Mouse (Mus musculus) forebrain, embryonic 12.5 days (tissue): ENCODE measurements around the gene Gipc2. TPM values are rescaled to one million over a fixed set of nuclear protein-coding genes. Genes with fewer than 3 reads are reported as not detected.
"Not testable (repeated sequence)": the region's sequence is repeated elsewhere in the genome, so short reads cannot be mapped to it uniquely, and the experiment has no call there.

Experiments
- ATAC-seq: fragments of 200-750 bp; cut with Nextera tagmentation; 2 replicates; pipeline ENCODE4 v1.8.0; 2017; ENCODE audit warnings: moderate TSS enrichment; ENCODE audit not compliant: low FRiP score
- H3K27ac ChIP-seq: fragments of 300-500 bp; sonication (generic); 2 replicates; pipeline ENCODE4 v1.5.1; 2016; ENCODE audit warnings: mild to moderate bottlenecking
- H3K27me3 ChIP-seq: fragments of 300-500 bp; sonication (generic); 2 replicates; pipeline ENCODE4 v1.6.1; 2016; ENCODE audit warnings: mild to moderate bottlenecking
- H3K36me3 ChIP-seq: fragments of 300-500 bp; sonication (generic); replicated peaks from 2 replicates; pipeline ENCODE4 v1.6.1; 2016; ENCODE audit warnings: mild to moderate bottlenecking
- H3K4me1 ChIP-seq: fragments of 300-500 bp; sonication (generic); 2 replicates; pipeline ENCODE4 v1.6.1; 2016
- H3K4me2 ChIP-seq: fragments of 300-500 bp; sonication (generic); 2 replicates; pipeline ENCODE4 v1.6.1; 2016; ENCODE audit warnings: mild to moderate bottlenecking, moderate library complexity
- H3K4me3 ChIP-seq: fragments of 300-500 bp; sonication (generic); replicated peaks from 2 replicates; pipeline ENCODE4 v1.5.1; 2016; ENCODE audit warnings: mild to moderate bottlenecking
- H3K9ac ChIP-seq: fragments of 300-500 bp; sonication (generic); 2 replicates; pipeline ENCODE4 v1.6.1; 2016; ENCODE audit warnings: mild to moderate bottlenecking
- H3K9me3 ChIP-seq: fragments of 300-500 bp; sonication (generic); 2 replicates; pipeline ENCODE4 v1.6.1; 2016
- WGBS: fragments of 180-500 bp; shearing (Covaris S2); methylation state at CpG from one replicate; pipeline ENCODE4 v1.1.7; 2016; 5-methylcytosine and 5-hydroxymethylcytosine counted together
- polyA plus RNA-seq: library from polyadenylated mRNA; unstranded; fragments of >200 nt; fragmentation: Nextera tagmentation; extraction: Ambion mirVana; gene quantifications from 2 replicates; pipeline ENCODE4 v1.2.1, GENCODE M21; 2016

The Gipc2 gene
- polyA plus RNA-seq, 1 experiment from 2014 or later = 1.4 TPM

DNA sequence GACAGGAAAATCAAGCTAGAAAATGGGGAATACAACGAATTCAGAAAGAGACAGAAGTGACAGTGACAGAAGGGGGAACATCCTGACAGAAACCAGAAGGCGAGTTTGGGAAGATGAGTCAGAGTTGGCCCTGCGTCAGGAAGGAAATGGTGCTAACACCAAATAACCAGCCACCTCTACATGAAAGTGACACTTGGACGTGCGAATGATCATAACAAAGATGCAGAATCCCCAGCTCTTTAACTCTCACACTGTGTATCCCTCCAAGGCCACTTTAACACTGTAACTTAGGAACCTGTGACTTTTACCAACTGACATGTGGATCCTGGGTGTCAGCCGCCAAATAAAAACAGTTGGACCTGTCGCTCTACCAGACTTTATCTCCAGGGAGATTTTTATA is 16.6 kb downstream of the Gipc2 start:
- 84% methylated on average over 7 of the region's 7 CpGs for WGBS
- no peak overlapping the region for H3K27ac ChIP-seq

DNA sequence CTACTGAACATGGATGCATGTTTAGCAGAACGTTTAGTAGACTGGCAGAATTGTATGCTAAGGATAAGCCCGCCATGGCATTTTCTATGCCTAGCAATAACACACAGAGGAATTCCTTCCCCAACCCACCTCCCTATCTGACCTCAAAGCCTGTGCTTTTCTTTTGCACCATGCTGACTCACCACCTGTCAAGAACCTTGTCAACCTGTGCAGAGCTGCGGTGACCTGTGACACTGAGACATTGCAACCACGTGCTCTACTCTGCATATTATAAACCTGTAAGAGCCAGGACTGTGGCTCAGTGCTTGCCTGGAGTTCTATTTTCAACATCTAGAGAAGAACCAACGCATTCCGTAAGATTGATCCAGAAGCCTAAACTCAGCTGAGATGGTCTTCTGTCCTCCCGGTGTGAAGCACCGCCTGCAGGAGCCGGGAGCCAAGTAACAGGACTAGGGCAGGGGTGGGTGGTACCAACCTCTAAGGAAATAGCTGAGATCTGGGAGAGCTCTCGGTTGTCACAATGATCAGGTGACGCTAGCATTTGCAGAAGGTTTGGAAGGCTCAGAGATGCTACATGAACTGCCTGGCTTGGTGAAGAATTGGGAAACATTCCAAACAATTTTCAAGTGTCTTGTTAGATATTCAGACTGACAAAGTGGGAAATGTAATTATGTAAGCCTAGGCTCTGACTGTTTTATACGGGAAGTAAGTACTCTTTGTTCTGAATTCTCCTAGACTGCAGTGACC is 18.8 kb downstream of the Gipc2 start:
- Histone ChIP-seq H3K4me1 (no peaks in the 10 kb centered on the region; the same call in 1 of the 2 replicates), H3K36me3 (no peaks in the 10 kb centered on the region), H3K4me2 (no peak overlapping the region), H3K9me3 (no peaks in the 10 kb centered on the region), H3K4me3 (no peak overlapping the region), H3K9ac (no peak overlapping the region), H3K27me3 (no peaks in the 10 kb centered on the region), H3K27ac (no peak overlapping the region)
- WGBS = 76% methylated on average over 12 of the region's 12 CpGs
- ATAC-seq = no peak

More for the DNA sequence above, 16.6 kb downstream of the Gipc2 start:
- Histone ChIP-seq H3K9me3 (no peaks in the 10 kb centered on the region), H3K36me3 (no peaks in the 10 kb centered on the region), H3K4me3 (no peak overlapping the region), H3K27me3 (no peaks in the 10 kb centered on the region), H3K9ac (no peak overlapping the region), H3K4me1 (no peaks in the 10 kb centered on the region; the same call in 1 of the 2 replicates), H3K4me2 (no peak overlapping the region)
- no peak for ATAC-seq

DNA sequence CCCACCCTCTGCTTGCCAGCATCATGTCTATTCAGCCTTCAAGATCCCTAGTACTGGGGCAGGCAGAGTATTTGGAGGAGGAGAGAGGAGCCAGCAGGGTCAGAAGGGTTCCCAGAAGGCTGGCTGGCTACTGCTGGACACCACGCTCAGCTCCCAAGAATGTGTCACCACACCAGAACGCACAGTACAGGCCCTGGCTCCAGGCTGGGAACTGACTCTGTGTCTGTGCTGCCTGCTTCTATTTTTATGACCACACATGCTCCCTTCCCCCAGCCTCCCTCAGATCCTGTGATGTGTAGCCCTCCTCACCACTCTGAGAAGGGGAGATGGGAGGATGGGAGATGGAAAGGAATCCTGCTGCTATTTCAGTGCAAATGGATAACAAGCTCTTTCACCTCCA is 20.8 kb downstream of the Gipc2 start:
- H3K9me3 ChIP-seq = no peaks in the 10 kb centered on the region
- 62% methylated on average over 2 of the region's 2 CpGs for WGBS
- ATAC-seq = no peak
- H3K4me2 ChIP-seq = no peak overlapping the region
- no peak overlapping the region for H3K9ac ChIP-seq
- H3K27me3 ChIP-seq = no peaks in the 10 kb centered on the region
- H3K36me3 ChIP-seq = no peaks in the 10 kb centered on the region
- no peaks in the 10 kb centered on the region; the same call in 1 of the 2 replicates for H3K4me1 ChIP-seq
- H3K27ac ChIP-seq = no peak overlapping the region
- H3K4me3 ChIP-seq = no peak overlapping the region

DNA sequence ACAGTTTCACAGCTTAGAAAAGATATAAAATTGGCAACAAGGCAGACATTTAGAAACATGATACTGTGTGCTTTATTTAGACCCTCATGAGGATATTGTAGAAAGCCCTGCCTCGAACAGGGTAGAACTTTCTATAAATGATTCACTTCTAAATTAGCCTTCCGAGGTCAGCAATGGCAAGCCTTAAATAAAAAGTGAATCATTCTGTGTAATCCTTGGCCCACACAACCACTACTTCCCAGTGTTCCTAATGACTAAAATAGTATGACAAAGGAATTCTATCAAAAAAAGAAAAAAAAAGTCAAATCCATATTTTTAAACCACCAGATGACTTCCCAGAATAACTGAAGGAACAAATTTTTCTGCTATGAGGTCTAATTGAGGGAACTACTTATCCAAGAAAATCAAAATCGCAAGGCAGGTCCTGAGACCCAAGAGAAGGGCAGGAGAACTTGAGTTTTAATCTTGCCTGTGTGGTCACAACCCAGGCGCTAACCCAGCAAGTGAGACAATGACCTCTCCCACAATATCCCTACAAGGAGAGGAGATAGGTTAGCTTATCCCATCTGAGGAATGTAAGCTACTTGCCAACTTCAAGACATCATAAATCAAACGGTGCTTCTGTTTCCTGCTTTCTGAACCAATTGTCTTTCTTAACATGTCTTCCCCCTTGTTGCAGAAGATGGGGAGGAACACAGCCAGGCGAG is 22.9 kb downstream of the Gipc2 start:
- H3K9ac ChIP-seq = no peak overlapping the region
- H3K4me3 ChIP-seq = no peak overlapping the region
- H3K27ac ChIP-seq = no peak overlapping the region
- no peaks in the 10 kb centered on the region for H3K9me3 ChIP-seq
- H3K36me3 ChIP-seq = no peaks in the 10 kb centered on the region
- H3K4me1 ChIP-seq = no peaks in the 10 kb centered on the region; the same call in 1 of the 2 replicates
- no peak for ATAC-seq
- no peaks in the 10 kb centered on the region for H3K27me3 ChIP-seq
- 82% methylated on average over 6 of the region's 6 CpGs for WGBS
- no peak overlapping the region for H3K4me2 ChIP-seq

DNA sequence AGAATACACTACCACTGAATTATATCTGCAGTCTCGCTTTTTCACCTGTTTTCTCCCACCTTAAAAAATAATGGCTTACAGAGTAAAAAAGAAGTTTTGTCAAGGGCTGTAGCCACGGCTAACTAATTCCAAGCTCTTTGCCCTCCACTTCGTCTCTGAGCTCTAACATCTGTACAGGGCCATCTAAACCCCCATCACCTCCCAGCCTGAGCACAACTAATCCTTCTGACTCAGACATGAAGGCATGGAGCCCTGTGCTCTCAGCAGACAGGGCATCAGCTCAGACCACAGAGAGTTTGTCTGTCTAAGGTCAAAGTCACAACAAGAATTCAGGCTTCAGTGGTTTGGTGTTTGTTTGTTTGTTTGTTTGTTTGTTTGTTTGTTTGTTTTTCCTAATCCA is 23.9 kb downstream of the Gipc2 start:
- no peak overlapping the region for H3K27ac ChIP-seq
- no peaks in the 10 kb centered on the region for H3K9me3 ChIP-seq
- H3K9ac ChIP-seq = no peak overlapping the region
- H3K4me2 ChIP-seq = no peak overlapping the region
- no peaks in the 10 kb centered on the region for H3K36me3 ChIP-seq
- H3K4me1 ChIP-seq = no peaks in the 10 kb centered on the region; the same call in 1 of the 2 replicates
- 81% methylated on average over 3 of the region's 3 CpGs for WGBS
- ATAC-seq = no peak
- no peaks in the 10 kb centered on the region for H3K27me3 ChIP-seq
- no peak overlapping the region for H3K4me3 ChIP-seq

DNA sequence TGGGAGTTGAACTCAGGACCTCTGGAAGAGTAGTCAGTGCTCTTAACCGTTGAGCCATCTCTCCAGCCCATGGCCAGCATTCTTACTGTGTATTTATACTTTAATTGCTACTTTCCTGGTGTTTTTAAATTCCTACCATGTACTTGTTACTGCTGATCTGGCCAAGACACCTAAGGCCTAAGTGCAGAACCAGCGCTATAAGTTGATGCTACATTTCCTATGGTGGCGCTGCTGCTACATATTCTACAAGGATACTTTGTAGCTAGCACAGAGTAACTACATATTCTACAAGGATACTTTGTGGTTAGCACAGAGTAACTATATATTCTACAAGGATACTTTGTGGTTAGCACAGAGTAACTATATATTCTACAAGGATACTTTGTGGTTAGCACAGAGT is 26.7 kb downstream of the Gipc2 start:
- WGBS = 93% methylated on average over 3 of the region's 3 CpGs
- not testable (repeated sequence) for H3K27ac ChIP-seq, H3K4me2 ChIP-seq, ATAC-seq, H3K4me3 ChIP-seq, H3K9me3 ChIP-seq, H3K27me3 ChIP-seq, H3K36me3 ChIP-seq, H3K9ac ChIP-seq, H3K4me1 ChIP-seq

DNA sequence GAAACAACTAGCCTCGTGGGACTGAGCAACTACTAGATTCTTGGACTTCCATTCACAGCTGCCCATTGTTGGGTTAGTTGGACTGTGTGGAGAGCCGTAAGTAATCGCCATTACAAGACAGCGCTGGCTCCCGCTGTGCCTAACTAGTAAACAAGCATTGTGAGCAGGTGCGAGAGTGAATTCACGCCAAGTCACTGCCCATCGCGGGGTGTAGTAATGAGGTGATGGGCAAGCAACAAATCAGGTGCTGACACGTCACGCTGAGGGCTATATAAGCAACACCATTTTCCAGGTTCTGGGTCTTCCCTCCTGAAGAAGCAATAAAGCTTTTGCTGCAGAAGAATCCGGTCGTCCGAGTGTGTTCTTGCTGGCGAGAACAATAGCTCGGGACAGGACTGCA is 29.9 kb downstream of the Gipc2 start:
- ATAC-seq, H3K27me3 ChIP-seq, H3K9me3 ChIP-seq, H3K4me1 ChIP-seq, H3K36me3 ChIP-seq, H3K4me2 ChIP-seq, H3K27ac ChIP-seq, H3K9ac ChIP-seq, H3K4me3 ChIP-seq: not testable (repeated sequence)
- 92% methylated on average over 16 of the region's 16 CpGs for WGBS

DNA sequence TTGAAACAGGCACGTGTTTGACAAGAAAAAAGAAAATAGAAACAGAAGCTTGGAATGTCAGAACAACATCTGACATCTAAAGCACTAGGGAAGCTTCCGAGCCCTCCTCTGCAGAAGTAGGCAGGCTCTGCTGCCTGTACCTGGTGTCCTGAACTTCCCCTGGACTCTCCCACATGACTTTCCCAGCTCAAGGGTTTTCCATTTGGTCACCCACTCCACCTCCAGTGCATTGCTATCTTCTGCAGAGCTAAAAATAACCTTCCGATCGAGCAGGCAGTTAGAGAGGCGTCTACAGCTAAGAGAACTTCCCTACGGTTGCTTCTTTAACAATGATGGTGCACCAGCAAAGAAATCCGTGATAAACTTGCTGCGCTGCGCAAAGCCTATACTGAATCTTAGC is 32.4 kb downstream of the Gipc2 start:
- 88% methylated on average over 9 of the region's 9 CpGs for WGBS
- H3K4me3 ChIP-seq = no peak overlapping the region
- ATAC-seq = no peak
- H3K36me3 ChIP-seq = no peaks in the 10 kb centered on the region
- no peak overlapping the region for H3K9ac ChIP-seq
- no peak overlapping the region for H3K27ac ChIP-seq
- no peaks in the 10 kb centered on the region for H3K4me1 ChIP-seq
- H3K9me3 ChIP-seq = no peaks in the 10 kb centered on the region
- no peak overlapping the region for H3K4me2 ChIP-seq
- H3K27me3 ChIP-seq = no peaks in the 10 kb centered on the region

DNA sequence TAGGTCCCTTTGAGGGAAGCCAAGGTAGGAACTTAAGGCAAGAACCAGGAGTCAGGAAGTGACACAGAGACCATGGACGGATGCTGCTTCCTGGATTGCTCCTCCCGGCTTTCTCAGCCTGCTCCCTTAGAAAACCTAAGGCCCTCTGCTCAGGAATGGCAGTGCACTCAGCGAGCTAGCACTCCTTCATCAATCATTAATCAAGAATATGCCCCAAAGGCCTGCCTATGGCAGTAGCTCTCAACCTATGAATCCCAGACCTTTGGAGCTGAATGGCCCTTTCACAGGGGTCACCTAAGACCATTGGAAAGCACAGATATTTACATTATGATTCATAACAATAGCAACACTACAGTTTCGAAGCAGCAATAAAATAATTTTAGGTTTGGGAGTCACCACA is 35.1 kb downstream of the Gipc2 start:
- H3K4me3 ChIP-seq = no peak overlapping the region
- H3K27ac ChIP-seq = no peak overlapping the region
- H3K36me3 ChIP-seq = no peaks in the 10 kb centered on the region
- ATAC-seq = no peak
- no peaks in the 10 kb centered on the region for H3K27me3 ChIP-seq
- H3K4me1 ChIP-seq = no peaks in the 10 kb centered on the region
- H3K9ac ChIP-seq = no peak overlapping the region
- H3K4me2 ChIP-seq = no peak overlapping the region
- 84% methylated on average over 4 of the region's 4 CpGs for WGBS
- H3K9me3 ChIP-seq = no peaks in the 10 kb centered on the region

DNA sequence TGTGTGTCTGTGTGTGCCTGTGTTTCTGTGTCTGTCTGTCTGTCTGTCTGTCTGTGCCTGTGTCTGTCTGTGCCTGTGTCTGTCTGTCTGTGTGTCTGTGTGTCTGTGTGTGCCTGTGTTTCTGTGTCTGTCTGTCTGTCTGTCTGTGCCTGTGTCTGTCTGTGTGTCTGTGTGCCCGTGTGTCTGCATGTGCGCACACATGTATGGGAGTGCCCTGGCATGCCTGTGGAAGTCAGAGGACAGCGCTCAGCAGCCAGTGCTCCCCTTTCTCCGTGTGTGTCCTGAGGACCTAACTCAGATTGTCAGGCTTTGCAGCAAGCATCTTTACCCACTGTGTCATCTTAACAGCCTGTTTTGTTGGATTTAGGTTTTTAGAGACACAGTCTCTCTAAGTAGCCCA is 36.6 kb downstream of the Gipc2 start:
- H3K9ac ChIP-seq, H3K4me1 ChIP-seq, H3K9me3 ChIP-seq, H3K27me3 ChIP-seq, ATAC-seq, H3K4me3 ChIP-seq, H3K27ac ChIP-seq, H3K4me2 ChIP-seq, H3K36me3 ChIP-seq: not testable (repeated sequence)
- 89% methylated on average over 4 of the region's 4 CpGs for WGBS

DNA sequence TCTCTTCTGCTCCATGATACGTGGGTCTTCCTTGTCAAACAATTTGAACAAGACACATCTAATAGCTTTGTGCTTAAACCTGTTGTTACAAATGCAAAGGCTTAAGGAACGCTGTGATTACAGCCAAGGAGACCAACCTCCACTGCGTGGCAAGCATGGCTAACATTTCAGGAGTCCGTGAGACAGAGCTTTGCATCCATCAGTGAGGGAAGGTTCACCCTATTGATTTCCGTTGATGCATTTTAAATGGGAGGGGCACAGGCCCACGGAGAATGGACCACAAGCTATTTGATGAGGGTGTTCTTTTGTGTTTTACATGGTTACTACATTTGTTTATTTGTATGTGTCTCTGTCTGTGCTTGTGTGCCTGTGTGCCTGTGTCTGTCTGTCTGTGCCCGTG is 37.4 kb downstream of the Gipc2 start:
- 70% methylated on average over 7 of the region's 7 CpGs for WGBS
- no peak for ATAC-seq

DNA sequence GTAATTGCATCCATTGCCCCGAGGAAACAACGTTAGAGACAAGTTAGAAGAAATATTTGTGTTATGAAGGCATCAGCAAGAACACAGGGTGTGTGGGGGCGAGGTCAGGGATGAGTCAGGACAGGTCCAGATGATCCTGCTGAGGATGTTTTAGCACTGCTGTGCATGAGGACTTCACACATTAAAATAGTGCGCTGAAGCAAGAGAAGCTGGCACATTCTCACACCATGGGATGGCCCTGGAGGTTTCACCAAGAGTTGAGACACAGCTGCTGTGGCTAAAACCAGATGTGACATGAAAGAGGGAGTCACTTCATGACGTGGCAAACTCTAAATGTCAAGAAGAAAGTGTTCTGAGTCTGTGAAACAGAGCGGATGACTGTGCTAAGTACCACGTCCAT is 38.9 kb downstream of the Gipc2 start:
- H3K9ac ChIP-seq = no peak overlapping the region
- 77% methylated on average over 7 of the region's 7 CpGs for WGBS
- H3K4me1 ChIP-seq = no peaks in the 10 kb centered on the region
- H3K36me3 ChIP-seq = no peaks in the 10 kb centered on the region
- ATAC-seq = no peak
- H3K27ac ChIP-seq = no peak overlapping the region
- no peak overlapping the region for H3K4me2 ChIP-seq
- H3K4me3 ChIP-seq = no peak overlapping the region
- H3K9me3 ChIP-seq = no peaks in the 10 kb centered on the region
- no peaks in the 10 kb centered on the region for H3K27me3 ChIP-seq

More for the DNA sequence above, 37.4 kb downstream of the Gipc2 start:
- no peaks in the 10 kb centered on the region for H3K36me3 ChIP-seq
- no peaks in the 10 kb centered on the region for H3K4me1 ChIP-seq
- H3K4me2 ChIP-seq = no peak overlapping the region
- H3K9me3 ChIP-seq = no peaks in the 10 kb centered on the region
- no peaks in the 10 kb centered on the region for H3K27me3 ChIP-seq
- H3K9ac ChIP-seq = no peak overlapping the region
- H3K4me3 ChIP-seq = no peak overlapping the region
- H3K27ac ChIP-seq = no peak overlapping the region

DNA sequence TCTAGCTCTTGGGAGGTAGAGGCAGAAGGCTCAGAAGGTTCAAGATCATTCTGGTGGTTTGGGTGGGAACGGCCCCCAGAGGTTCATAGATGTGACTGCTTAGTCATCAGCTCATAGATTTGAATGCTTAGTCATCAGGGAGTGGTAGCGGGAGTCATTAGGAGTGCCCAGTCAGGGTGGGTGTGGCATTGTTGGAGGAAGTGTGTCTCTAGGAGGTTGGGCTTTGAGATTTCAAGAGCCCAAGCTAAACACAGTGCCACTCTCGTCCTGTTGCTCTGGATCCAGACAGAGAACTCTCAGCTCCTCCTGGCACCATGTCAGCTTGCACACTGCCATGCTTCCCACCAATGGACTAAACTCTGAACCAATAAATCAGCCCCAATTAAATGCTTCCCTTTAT is 43.3 kb downstream of the Gipc2 start:
- 68% methylated on average over 3 of the region's 3 CpGs for WGBS
- Histone ChIP-seq H3K9ac (no peak overlapping the region), H3K4me2 (no peak overlapping the region), H3K4me3 (no peak overlapping the region), H3K36me3 (no peaks in the 10 kb centered on the region), H3K9me3 (no peaks in the 10 kb centered on the region), H3K27ac (no peak overlapping the region), H3K27me3 (no peaks in the 10 kb centered on the region), H3K4me1 (no peaks in the 10 kb centered on the region)
- no peak for ATAC-seq
